In the genomic region with DNA sequence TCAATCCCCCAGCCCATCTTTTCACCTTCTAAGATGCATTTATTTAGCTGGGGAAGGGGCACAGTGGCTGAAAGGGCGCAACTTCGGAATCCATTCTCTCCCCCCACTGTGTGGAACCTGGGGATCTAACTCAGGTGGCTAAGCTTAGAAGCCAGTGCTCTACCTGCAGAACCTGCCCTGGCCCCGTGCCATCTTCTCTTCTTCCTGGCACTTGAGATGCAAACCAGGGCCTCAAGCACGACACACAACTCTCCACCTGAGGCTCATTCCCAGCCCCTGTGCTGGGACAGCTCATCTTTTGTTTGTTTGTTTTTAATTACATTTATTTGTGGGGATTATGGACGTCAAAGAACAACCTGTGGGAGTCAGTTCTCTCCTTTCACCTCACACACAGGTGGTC, we compare ENCODE assay signal across 24 mouse cellular contexts. TPM values are rescaled to one million over a fixed set of nuclear protein-coding genes. Genes with fewer than 3 reads are reported as not detected.
"Had no signal": no experiment of that assay in that cellular context is flagged by ENCODE, and none has a peak within 500 bp of the region (broad histone marks: within the 10 kb centered on the region; RNA-seq: fewer than 3 reads in every experiment).

No protein-coding gene starts in this region.

- H3K4me2 ChIP-seq: heart, embryonic 11.5 days; heart, embryonic 13.5 days; heart, embryonic 15.5 days; hindbrain, embryonic 14.5 days; intestine, embryonic 15.5 days; limb, embryonic 12.5 days had no signal

- H3K27me3 ChIP-seq: heart, embryonic 13.5 days; heart, embryonic 15.5 days; intestine, embryonic 15.5 days; limb, embryonic 12.5 days had no signal

- H3K4me1 ChIP-seq: heart, embryonic 15.5 days; intestine, embryonic 15.5 days; limb, embryonic 10.5 days; limb, embryonic 12.5 days had no signal

- DNase-seq: forebrain, postnatal 0 days; gastrocnemius, postnatal 14 days; gastrocnemius, postnatal 36 days; heart, adult 11 months; heart, adult 2 months; heart, postnatal 14 days; heart, postnatal 36 days; kidney, adult 18-20 months; kidney, adult 8-10 months; kidney, postnatal 10 days; kidney, postnatal 4 days had no signal

- H3K4me3 ChIP-seq: heart, adult 2 months; heart, embryonic 13.5 days; heart, embryonic 15.5 days; intestine, embryonic 15.5 days; layer of hippocampus, adult 2 months; left cerebral cortex, adult 2 months; limb, embryonic 10.5 days; limb, embryonic 12.5 days had no signal

- H3K27ac ChIP-seq: heart, adult 2 months; heart, embryonic 13.5 days; heart, embryonic 15.5 days; hindbrain, embryonic 14.5 days; intestine, embryonic 15.5 days; layer of hippocampus, adult 2 months; left cerebral cortex, adult 2 months; limb, embryonic 10.5 days; limb, embryonic 12.5 days had no signal

- H3K9ac ChIP-seq: forebrain, postnatal 0 days; heart, embryonic 13.5 days; heart, embryonic 15.5 days; hindbrain, embryonic 14.5 days; intestine, embryonic 15.5 days; limb, embryonic 12.5 days had no signal

- H3K9me3 ChIP-seq: heart, embryonic 13.5 days; heart, embryonic 15.5 days; intestine, embryonic 15.5 days; limb, embryonic 10.5 days; limb, embryonic 12.5 days had no signal

- ATAC-seq: forebrain, postnatal 0 days; hindbrain, embryonic 16.5 days; inflammation-experienced regulatory T-cells, adult 6 months; intestine, embryonic 15.5 days; intestine, postnatal 0 days had no signal

RNA-seq across cellular contexts. Expression of a gene that starts 26.0 kb away (rescaled TPM):
- polyA plus RNA-seq: heart, adult 2 months; heart, embryonic 15.5 days; heart, postnatal 0 days had no signal
